Mouse (Mus musculus): ENCODE data around the gene Trim2.

Gene Trim2

DNA sequence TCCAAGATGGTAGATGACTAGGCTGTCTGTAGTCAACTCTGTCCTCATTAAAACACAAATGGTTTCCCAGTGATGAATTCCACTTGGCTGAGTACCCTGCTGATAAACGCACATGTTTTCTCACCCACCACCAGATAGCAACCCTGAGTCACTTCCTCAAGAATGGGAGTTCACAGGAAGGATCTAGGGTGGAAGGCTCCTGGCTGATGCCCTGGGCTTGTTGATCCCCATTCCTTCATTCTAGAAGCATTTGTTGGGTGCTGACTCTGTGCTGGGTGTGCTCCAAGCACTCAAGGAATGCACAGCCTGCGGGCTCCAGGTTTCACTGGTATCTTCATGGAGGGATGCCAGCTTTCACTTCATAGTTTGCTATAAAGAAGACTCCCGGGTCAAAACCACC, 12.8 kb upstream of the Trim2 start:
- DNase-seq = no peak

DNA sequence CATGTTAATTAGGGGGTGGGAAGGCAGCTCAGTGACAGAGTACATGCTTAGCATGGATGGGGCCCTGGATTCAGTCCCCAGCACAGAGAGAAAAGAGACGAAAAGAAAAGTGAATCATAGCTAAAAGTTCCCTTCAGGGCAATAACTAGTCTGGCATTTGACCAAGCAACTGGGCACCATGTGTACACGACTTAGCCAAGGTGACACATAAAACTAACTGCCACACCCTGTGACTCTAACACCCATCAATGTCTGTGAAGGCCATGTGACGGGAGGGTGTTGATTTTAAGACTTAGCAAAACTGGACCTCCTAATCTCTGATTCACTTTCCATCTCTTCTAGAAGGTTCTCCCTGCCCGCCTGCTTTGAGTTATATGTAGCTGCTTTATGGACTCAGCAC, 12.2 kb upstream of the Trim2 start:
- DNase-seq = no peak

DNA sequence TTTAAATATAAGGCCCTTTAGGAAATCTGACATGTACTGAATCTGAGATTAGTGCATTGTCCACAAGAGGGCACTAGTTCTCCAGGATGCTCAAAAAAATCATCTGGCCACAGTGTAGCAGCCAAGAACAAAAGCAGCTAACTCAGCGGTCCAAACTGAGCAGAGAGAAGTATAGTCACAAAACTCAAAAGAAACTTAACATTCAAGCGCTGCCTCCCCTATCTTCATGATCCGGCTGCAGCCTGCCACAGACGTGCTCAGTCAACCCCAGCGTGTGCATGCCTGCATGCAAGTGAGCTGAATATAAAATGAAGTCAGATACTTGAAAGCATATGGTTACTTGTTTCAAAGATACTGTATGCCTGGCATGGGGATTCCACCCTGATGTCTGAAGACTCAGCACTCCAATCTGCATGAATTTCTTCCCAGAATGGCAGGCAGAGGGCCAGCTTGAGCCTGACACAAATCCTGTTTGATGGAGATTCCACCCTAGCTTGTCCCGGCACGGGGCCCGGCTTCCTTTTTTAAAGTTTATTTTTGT, 8.0 kb upstream of the Trim2 start:
- DNase-seq = peak; percentile 45

DNA sequence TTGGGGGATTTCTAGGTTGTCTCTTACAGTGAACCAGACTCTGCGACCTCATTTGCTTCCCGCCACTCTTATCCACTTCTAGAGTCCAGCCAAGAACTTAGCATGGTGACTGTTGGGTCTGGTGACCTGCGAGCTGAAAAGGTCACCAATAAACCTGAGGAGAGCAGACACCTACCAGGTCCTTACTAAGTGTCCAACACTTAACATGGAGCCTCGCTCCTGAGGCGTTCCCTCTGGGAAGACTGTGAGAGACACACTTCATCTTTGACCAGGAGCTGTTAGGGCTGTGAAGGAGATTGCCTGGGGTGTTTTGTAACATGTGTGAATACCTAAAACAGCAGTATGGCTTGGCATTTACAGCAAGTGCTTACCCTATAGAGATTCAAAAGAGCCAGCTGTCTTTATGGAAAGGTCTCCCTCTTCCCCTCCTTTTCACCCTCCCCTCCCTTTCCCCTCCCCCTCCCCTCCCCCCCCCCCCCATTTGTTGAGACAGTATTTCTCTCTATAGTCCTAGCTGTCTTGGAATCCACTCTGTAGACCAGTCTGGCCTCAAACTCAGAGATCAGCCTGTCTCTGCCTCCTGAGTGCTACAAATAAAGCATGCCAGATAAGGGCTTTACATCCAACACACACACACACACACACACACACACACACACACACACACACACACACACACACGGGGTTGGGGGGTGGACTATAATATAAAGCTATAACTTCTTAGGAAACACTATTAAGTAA, 7.3 kb upstream of the Trim2 start:
- DNase-seq = no peak

DNA sequence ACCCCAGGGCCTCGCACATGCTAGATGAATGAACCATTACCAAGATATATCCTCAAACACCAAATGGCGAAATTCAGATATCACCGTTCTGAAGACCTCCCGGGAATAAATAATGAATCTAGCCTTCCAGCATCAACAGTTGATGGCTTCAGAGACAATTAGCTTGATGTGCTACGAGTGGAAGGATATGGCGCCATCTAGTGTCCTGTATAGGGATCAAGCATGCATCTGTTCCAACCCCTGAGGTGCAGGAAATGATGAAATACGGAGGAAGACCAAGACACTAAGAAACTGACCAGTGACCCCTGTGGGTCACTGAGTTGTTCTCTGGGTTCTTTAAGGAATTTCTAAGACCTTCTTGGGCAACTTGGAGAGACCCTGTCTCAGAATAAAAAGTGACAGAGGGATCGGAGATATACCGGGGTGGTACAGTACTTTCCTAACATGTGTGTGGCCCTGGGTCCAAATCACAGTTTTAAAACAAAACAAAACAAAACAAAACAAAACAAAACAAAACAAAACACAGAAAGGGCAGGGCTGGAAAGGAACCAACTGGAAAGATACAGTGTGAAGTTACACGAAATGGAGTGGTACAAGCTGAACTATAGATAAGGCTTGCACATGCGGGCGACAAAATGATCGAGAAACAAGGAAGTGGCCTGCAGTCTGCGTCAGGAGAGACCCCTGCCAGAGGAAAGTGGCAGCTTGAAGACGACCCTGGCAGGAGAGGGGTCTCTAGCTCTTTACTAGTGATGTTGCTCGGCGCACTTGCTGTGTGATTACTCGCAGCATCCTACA, 6.5 kb upstream of the Trim2 start:
- peak; percentile 60 for DNase-seq

DNA sequence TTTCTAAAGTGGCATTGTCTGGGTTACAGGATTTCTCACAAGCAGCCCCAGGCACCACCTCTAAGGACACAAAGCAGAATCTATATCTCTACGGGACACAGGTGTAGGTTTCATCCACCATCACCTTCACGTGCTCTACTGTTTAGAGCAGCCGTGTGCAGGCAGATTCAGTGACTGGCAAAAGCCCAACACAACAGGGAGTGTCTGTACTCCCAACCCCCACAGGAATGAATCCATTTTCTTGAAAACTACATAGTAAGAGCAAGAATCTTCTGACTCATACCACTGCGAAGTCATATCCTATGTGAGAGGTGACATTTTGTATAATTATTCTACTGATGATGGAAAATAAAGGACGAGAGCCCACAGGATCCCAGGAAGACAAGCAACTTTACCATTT, 5.6 kb upstream of the Trim2 start:
- DNase-seq = no peak

DNA sequence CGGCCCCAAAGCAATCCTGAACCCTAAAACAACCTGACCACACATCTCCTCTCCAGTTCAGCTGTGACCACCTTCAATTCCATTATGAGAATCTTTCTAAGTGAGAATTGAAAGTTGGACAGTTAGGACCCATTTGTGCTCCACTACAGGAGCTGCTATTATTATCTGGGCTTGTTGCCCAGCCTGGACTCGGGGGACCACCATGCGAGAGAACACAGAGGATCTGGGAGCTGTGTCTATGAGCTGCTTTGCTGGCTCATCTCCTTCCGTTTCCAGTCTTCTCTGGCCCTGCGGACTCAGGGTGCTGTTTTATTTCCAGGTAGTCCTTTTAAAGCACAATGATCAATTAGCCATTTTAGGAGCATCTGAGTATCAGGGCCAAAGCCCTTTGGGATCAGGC, 839 bp upstream of the Trim2 start:
- DNase-seq = no peak

DNA sequence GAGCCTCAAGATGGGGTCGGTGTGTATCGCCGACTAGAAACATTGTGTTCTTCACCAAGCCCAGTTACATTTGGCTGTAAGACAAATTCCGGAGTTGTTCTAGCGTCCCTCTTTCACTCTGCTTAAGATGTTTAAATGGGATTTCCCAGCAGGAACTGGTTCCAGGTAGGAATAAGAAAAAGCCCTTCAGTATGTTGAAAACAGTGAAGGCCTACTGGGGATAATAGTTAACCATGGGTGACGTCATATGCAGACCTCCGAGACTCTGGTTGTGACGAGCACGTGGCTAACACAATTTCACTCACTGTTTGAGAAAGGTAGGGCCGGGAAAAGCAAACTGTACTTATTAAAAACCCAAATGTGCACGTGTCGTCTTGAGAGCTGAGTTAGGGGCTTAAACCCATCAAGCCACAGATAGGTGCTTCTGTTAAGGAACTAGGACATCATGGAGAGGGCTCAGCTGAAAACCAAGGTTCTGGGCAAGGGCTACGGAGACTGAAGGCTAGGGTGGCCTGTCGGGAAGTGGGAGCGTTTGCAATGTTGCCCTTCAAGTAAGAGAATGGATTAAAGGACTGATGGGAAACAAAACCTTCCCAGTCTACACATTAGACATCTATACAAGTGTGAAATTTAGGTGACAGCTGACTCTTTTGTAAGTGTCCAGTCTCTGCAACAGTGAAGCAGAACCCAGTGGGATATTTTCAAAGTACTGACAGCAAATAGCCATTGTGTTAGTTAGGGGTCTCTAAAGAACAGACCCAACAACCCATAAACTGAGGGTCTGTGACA, 761 bp downstream of the Trim2 start:
- DNase-seq = no peak

DNA sequence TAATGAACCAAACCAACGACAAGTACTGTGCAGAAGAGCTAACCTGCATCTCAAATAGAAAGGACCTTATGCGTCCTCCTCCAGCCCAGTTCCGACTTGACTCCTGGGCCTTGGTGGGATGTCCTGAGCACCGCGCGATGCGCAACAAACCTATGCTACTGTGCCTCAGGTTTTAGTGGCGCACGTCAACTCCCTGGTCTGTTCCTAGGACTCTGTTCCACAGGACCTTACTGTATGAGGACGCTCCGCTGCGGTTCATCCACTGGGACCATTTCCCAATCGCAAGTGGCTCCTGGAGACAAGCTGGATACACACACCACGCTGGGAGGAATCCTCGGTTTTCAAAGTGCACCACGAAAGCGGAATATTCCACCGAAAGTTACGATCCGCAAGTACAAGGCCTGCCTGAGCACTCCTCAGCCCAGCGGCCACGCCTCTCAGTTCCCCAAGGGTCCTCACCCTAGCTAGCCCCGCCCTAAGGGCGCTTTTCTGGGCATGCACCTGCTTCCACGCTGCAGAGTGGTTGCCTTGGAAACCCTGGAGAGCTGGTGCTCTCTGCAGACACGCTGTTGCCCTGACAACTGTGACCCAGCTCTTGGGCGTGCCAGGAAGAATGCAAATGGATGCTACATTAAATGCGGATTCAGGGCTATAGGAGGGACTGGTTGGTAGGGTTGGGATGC, 1.5 kb downstream of the Trim2 start:
- peak; percentile 75 for DNase-seq

DNA sequence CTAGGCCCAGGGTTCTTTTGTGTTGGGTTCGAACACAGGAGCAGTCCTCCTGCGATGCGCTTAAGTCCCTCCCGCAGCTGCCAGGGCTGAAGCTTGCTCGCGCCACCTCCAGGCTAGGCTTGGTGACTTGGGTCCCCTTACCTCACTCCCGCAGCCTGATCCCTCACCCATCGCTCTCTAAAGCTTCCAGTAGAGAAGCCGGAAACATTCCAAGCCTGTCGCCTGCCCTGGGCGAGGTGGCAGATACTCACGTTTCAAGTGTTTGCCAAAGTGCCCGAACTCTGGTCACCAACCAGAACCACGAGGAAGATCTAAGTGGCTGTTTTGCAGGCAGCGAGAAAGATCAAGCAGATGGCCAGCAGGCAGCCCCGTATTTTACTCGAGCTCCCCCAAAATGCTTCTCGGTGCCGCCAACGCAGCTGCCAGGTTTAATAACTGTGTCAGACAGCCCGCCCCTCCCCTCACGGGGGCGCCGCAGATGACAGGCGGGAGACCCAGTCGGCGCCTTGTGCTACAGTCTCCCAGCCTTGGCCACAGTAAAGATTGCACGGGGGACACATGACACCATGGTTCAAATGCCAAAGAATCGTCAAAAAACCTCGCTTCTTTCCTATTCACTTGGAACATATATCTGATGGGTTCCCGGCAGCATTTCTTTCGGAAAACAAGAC, 2.2 kb downstream of the Trim2 start:
- DNase-seq = peak; percentile 48

DNA sequence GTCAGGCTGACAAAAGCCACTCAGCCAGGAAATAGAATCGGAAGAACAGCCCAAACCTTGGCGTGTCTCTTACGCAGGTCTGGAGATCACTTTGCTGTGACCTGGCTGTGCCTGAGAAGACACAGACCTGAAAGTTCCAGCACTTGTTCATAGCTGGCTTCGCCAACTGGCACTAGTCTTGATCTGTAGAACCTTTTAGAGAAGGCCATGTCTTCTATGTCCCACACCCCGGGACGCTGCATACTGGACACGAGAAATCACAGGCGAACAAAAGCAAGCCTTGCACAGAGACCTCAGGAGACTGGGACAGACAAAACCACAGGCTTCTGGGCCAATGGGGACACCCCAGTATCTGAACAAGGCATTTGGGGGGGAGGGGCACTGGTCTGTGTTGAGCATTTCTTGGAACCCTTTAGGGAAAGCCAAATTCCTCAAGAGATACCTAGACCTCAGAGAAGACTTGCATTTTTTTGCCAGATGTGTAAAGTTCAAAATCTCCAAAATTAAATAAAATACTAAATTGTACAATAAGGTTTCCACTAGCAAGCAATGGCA, 3.2 kb downstream of the Trim2 start:
- no peak for DNase-seq

DNA sequence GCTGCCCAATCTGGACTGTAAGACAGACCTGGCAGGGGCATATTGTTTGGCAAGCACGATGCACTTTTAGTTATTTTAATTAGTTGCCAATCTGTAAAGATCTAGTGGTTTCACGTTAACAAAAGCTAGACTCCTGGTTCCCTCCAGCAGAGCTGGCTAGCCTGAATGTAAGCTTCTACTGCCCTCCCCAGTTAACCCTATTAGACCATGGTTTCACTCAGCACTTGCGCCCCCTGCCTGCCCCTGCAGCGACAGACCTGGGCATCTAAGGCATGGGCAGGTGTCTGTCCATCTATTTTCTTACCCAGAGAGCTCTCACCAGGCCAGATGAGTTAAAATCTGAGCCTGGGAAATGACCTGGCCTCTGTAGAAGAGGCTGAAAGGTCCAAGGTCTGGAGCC, 4.4 kb downstream of the Trim2 start:
- DNase-seq = peak; percentile 34

DNA sequence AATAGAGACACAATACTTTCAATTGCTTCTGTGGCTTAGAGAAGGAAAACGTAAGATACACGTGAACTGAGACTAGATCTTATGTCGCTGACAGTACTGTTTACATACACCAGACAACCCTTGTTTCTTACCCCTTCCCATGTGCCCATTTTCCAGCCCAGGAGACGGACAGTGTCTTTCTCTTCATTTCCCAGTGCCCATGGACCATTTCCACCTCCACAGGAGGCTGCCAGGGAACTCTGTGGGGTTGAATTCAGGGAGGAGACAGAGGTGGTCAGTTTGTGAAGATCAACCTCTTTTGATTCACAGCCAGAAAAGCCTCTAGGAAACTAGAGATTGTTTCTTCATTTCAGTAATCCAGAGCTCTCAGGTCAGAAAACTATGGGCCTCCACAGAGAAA, 5.0 kb downstream of the Trim2 start:
- no peak for DNase-seq

DNA sequence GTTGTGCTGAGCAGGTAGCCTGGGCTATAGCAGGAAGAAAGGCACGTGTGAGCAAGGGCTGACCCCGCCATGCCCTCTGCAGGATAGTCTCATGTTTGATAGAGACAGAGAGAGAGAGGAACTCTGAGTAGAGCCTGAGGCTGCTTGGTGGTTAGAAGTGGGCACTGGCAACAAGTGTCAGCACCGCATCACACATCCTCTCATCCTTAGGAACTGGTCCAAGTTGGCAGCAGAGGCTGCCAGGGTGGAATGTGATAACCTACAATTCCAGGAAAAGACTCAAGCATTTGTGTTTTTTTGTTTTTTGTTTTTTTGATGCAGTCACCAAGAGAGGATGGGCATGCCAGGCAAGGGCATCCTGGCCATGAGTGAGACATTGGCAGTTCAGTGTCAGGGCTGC, 8.5 kb downstream of the Trim2 start:
- no peak for DNase-seq

DNA sequence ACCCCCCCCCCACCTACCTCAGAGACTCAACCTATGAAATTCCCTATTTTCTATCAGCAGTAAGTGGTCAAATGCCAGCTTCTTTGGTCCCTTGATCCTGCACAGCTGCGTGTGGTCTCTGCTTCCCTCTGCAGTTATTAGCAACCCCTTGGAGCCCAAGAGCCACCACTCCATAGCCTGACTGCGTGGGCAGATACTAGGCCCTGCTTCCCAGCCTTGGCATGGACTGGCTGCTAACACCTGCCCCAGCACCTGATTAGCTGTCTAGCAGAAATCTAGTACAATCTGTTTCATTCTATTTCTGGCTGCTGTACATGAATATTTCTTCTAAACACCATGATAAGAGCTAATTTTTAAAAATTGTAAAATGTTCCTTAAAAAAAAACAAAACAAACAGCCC, 10.0 kb downstream of the Trim2 start:
- DNase-seq = no peak

DNA sequence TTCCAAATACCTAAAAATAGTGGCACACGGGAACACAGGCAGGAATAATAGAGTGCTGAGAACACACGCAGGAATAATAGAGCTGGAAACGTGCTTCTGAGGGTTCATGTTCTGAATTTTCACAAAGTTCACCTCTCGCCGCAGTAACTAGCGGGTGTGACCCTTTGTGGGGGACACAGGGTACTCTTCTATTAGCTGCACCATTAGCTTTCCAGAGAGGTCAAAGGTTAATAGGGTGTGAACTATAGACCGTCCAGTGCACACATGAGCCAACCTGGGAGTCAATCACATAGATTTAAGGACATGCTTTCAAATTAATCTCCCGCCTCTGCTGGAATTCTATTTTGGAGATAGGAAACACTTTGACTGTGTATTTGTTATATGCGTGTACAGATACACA, 11.9 kb downstream of the Trim2 start:
- DNase-seq = no peak

DNA sequence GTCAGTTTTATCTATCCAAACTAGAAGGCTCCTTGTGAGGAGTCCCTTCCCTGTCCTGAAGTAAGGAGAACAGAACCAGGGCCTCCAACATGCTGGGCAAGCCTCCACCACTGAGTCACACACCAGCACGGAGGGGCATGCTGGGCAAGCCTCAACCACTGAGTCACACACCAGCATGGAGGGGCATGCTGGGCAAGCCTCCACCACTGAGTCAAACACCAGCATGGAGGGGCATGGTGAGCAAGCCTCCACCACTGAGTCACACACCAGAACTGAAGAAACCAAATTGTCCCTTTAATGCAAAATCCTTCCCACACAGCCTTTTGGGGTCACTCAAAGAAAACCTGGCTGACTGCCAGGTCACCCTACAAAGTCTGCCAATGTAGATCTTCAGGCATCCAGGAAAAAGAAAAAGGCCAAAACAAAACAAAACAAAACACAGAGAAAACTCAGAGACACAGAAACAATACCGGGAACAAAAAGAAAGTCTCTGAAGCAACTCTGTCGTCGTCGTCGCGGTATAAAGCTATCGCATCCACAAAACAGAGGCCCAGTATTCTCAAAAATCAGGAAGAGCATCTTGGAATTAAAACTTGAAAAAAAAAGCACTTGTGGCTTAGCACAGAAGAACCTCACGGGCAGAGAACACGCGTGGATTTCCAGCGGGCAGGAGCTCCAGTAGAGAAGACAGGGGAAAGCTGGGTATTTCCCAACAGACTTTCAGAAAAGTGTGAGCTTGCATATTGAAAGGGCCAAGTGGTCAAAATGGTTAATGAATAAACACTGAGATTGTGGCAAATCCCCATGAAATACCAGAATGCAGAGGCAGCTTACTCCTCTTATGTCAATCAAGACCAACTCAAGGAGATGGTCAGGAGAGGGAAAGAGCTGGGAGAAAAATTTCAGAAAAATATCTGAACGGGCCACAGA, 12.7 kb downstream of the Trim2 start:
- no peak for DNase-seq

DNA sequence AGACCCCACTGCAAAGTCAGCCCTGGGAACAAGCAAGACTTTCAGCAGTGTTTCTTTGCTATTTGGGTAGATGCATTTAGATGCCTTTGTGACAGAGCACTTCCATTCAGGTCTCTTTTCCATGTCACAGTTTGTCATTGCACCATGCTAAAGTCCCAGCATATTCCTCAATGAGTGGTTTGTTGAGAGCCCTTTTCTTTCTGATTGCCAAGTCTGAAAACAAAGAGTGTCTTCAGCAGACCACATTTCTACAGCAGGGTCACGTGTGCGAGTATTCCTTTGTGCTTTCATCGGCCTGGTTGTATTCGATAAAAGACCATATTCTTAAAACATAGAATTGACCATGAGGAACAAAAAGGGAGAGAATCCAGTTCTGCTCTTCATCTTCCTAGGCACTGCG, 14.4 kb downstream of the Trim2 start:
- DNase-seq = no peak

DNA sequence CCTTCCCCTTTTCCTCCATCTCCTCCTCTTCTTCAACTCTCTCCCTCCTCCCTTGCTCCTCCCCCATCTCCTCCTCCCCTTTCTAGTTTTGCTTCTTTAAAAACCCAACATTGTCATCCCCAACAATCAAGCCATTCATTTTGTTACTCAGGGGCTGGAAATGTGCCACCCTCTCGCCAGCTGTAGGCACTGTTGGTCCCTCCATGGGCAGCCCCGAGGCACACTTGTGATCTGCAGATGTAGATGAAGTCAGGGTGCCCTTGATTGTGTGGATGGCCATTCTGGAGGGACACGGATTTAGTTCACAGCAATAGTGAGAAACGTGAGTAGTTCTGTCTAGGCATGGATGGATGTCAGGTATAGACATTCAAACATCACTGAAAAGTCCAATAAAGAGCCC, 17.7 kb downstream of the Trim2 start:
- DNase-seq = no peak

DNA sequence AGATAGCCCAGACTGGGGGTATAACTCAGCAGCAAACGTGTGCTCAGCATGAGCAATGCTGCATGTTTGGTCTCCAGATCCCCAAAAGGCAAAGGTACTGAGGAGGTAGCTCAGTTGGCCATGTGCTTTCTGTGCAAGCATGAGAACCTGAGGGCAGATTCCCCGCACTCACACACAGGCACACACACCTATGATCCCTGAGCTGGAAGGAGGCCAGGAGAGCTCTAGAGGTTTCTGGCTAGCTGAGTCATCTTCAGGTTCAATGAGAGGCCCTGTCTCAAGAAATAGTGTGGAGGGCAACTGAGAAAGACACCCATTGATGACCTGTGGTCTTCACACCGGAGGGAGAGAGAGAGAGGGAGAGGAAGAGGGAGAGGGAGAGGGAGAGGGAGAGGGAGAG, 19.4 kb downstream of the Trim2 start:
- no peak for DNase-seq

DNA sequence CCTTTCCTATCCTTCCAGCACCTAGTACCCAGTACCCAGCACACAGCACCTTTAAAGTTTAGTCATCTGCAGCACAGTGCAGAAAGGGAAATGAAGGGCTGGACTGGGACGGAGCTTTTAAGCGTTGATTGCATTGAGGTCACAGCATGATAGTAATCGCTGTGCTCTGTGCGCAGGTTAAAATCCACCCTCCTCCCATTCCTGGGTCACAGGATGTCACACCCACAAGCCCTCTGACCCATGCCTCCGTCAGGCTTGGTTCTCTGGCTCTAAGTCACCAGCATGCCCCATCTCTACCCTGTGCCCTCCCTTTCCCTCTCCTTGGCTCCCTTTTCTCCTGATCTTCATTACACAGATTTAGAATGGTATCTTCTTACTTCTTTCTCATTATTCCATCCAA, 20.4 kb downstream of the Trim2 start:
- DNase-seq = no peak
